Mouse (Mus musculus) spleen, adult 2 months (tissue): ENCODE data around the gene Rbm48. TPM values are rescaled to one million over a fixed set of nuclear protein-coding genes. Genes with fewer than 3 reads are reported as not detected.

ENCODE experiments used
- DNase-seq, 2 experiments: peaks; one replicate each; pipeline versions ENCODE4 v3.0.0 to v3.0.0-alpha.2; 2012 to 2021; ENCODE audit warnings: low spot score in 2 of 2, low read depth in 1 of 2
- H3K27ac ChIP-seq: fragments of 200-500 bp; 2 replicates; pipeline ENCODE4 v1.5.1; 2012; ENCODE audit warnings: low read length, inconsistent platforms; ENCODE audit not compliant: insufficient read depth
- H3K27me3 ChIP-seq: fragments of 200-500 bp; 2 replicates; pipeline ENCODE4 v1.6.1; 2012; ENCODE audit warnings: mild to moderate bottlenecking, moderate library complexity, low read length, inconsistent platforms; ENCODE audit not compliant: control insufficient read depth, insufficient read depth
- H3K36me3 ChIP-seq: fragments of 200-500 bp; 2 replicates; pipeline ENCODE4 v1.6.1; 2012; ENCODE audit warnings: mild to moderate bottlenecking, low read length, inconsistent platforms; ENCODE audit not compliant: control insufficient read depth, insufficient read depth
- H3K4me1 ChIP-seq: fragments of 200-500 bp; 2 replicates; pipeline ENCODE4 v1.6.1; 2011; ENCODE audit warnings: inconsistent platforms; ENCODE audit not compliant: control insufficient read depth, insufficient read depth, insufficient read length
- H3K4me3 ChIP-seq: fragments of 200-500 bp; 2 replicates; pipeline ENCODE4 v1.5.1; 2011; ENCODE audit warnings: mild to moderate bottlenecking, inconsistent platforms; ENCODE audit not compliant: insufficient read depth, insufficient read length; ENCODE audit errors: extremely low read depth
- CTCF ChIP-seq: fragments of 200-500 bp; IDR thresholded peaks from 2 replicates; pipeline ENCODE4 v1.5.1; 2011; ENCODE audit warnings: mild to moderate bottlenecking, inconsistent platforms; ENCODE audit not compliant: insufficient read depth, insufficient read length, insufficient replicate concordance; ENCODE audit errors: extremely low read depth
- POLR2A ChIP-seq: fragments of 200-500 bp; IDR thresholded peaks from 2 replicates; pipeline ENCODE4 v1.6.1; 2011; ENCODE audit warnings: low read depth, low read length, inconsistent platforms
- WGBS: fragments of 180-500 bp; shearing (Covaris S2); methylation state at CpG from one replicate; pipeline ENCODE4 v1.1.7; 2018; 5-methylcytosine and 5-hydroxymethylcytosine counted together
- polyA plus RNA-seq: library from polyadenylated mRNA; depleted of rRNA; stranded (reverse); fragments of >200 nt; gene quantifications from 2 replicates; pipeline ENCODE4 v1.2.3, GENCODE M21; 2012; rRNA removed

Rbm48 gene
- polyA plus RNA-seq, 1 experiment: 3.3 TPM

GRCm38 (mm10) chr5:3538505-3539472, 57.6 kb downstream of the Rbm48 start:
- no peak overlapping the region for H3K4me3 ChIP-seq
- no peaks in the 10 kb centered on the region for H3K36me3 ChIP-seq
- TF ChIP-seq POLR2A (no peak), CTCF (no peak)
- no peaks in the 10 kb centered on the region for H3K27me3 ChIP-seq
- H3K4me1 ChIP-seq: no peaks in the 10 kb centered on the region
- WGBS: 67% methylated on average over 11 of the region's 11 CpGs
- no peak overlapping the region for H3K27ac ChIP-seq
- no peak for DNase-seq

- DNase-seq: no peak
- Histone ChIP-seq H3K27me3 (no peaks in the 10 kb centered on the region), H3K4me1 (no peaks in the 10 kb centered on the region), H3K36me3 (no peaks in the 10 kb centered on the region), H3K27ac (no peak overlapping the region), H3K4me3 (no peak overlapping the region)
- 87% methylated on average over 3 of the region's 3 CpGs for WGBS
- TF ChIP-seq CTCF: no peak
- no peak for TF ChIP-seq POLR2A
Measured at GRCm38 (mm10) chr5:3536592-3537212, 59.7 kb downstream of the Rbm48 start.

Other genes starting within 250 kb of the Rbm48 start
- gene Fam133b, start 52.8 kb downstream of the Rbm48 start, polyA plus RNA-seq: 3.9 and 4.7 TPM in 2 replicates
- gene 1700109H08Rik, start 25.0 kb downstream of the Rbm48 start, polyA plus RNA-seq: 1.5 and 1.6 TPM in 2 replicates
- gene Pex1, start 519 bp downstream of the Rbm48 start, polyA plus RNA-seq: 3.5 and 3.8 TPM in 2 replicates
- gene Tmbim7, start 54.6 kb upstream of the Rbm48 start, polyA plus RNA-seq: not detected in 2 replicates
- 15.8 and 21.6 TPM in 2 replicates for gene Gatad1, start 60.6 kb upstream of the Rbm48 start, polyA plus RNA-seq
- 5.3 and 5.8 TPM in 2 replicates for gene Ankib1, start 206.3 kb upstream of the Rbm48 start, polyA plus RNA-seq
- gene Krit1, start 206.6 kb upstream of the Rbm48 start, polyA plus RNA-seq: 5.8 and 6.6 TPM in 2 replicates
- 0.04 and 0.11 TPM in 2 replicates for gene Lrrd1, start 248.6 kb upstream of the Rbm48 start, polyA plus RNA-seq